Comparison of ENCODE assay signal across 20 mouse cellular contexts in genomic region chr10:86475270-86475669, GRCm38 (mm10). TPM values are rescaled to one million over a fixed set of nuclear protein-coding genes. Genes with fewer than 3 reads are reported as not detected.
"Had no signal": no experiment of that assay in that cellular context is flagged by ENCODE, and none has a peak within 500 bp of the region (broad histone marks: within the 10 kb centered on the region; RNA-seq: fewer than 3 reads in every experiment).

No protein-coding gene starts in this region.

- DNase-seq: kidney, adult 2 months; kidney, postnatal 25 days; layer of hippocampus, postnatal 36 days; liver, embryonic 13.5 days; lung, adult 2 months; lung, postnatal 14 days; lung, postnatal 4 days; retina, postnatal 1 day; right cerebral cortex, postnatal 25 days; thymus, adult 18-20 months; thymus, postnatal 36 days had no signal

- ATAC-seq: midbrain, embryonic 15.5 days had no signal

- H3K9me3 ChIP-seq: liver, embryonic 13.5 days; midbrain, embryonic 12.5 days; midbrain, embryonic 15.5 days; neural tube, embryonic 12.5 days; neural tube, embryonic 15.5 days; stomach, embryonic 15.5 days had no signal

- H3K9ac ChIP-seq: liver, embryonic 13.5 days; midbrain, embryonic 12.5 days; midbrain, embryonic 15.5 days; neural tube, embryonic 12.5 days; neural tube, embryonic 15.5 days; stomach, embryonic 15.5 days had no signal

- H3K36me3 ChIP-seq: liver, embryonic 13.5 days; midbrain, embryonic 12.5 days; neural tube, embryonic 12.5 days; stomach, embryonic 15.5 days had no signal

- H3K27me3 ChIP-seq: liver, embryonic 13.5 days; midbrain, embryonic 12.5 days; midbrain, embryonic 15.5 days; neural tube, embryonic 12.5 days; neural tube, embryonic 15.5 days; stomach, embryonic 15.5 days had no signal

- H3K4me3 ChIP-seq: layer of hippocampus, adult 2 months; left cerebral cortex, adult 2 months; liver, embryonic 13.5 days; midbrain, embryonic 12.5 days; midbrain, embryonic 15.5 days; neural tube, embryonic 12.5 days; neural tube, embryonic 15.5 days; stomach, embryonic 15.5 days had no signal

- H3K4me2 ChIP-seq: liver, embryonic 13.5 days; midbrain, embryonic 12.5 days; midbrain, embryonic 15.5 days; neural tube, embryonic 12.5 days; neural tube, embryonic 15.5 days; stomach, embryonic 15.5 days had no signal

- H3K27ac ChIP-seq: kidney, postnatal 0 days; layer of hippocampus, adult 2 months; left cerebral cortex, adult 2 months; liver, embryonic 13.5 days; midbrain, embryonic 12.5 days; midbrain, embryonic 15.5 days; neural tube, embryonic 12.5 days; neural tube, embryonic 15.5 days had no signal

- H3K4me1 ChIP-seq: liver, embryonic 13.5 days; midbrain, embryonic 12.5 days; midbrain, embryonic 15.5 days; neural tube, embryonic 12.5 days had no signal

RNA-seq across cellular contexts. Expression of gene Syn3, which starts 23.4 kb away (rescaled TPM):
- total RNA-seq: megakaryocyte, adult 5-6 weeks had no signal
